Mouse (Mus musculus) spleen, postnatal 10 days (tissue): ENCODE data around the gene Dll3.
"Not testable (repeated sequence)": the region's sequence is repeated elsewhere in the genome, so short reads cannot be mapped to it uniquely, and the experiment has no call there.

Experiments used
- DNase-seq, 2 experiments: peaks; one replicate each; pipeline ENCODE4 v3.0.0; 2021 to 2022; ENCODE audit warnings: low spot score in 2 of 2

Dll3 gene

GRCm38 (mm10) chr7:28251976-28252375 is 50.1 kb downstream of the Dll3 start:
- DNase-seq = no peak

GRCm38 (mm10) chr7:28248957-28249356 is 53.1 kb downstream of the Dll3 start:
- no peak for DNase-seq

GRCm38 (mm10) chr7:28243943-28244342 is 58.1 kb downstream of the Dll3 start:
- DNase-seq = not testable (repeated sequence)
